Mouse (Mus musculus) intestine, embryonic 14.5 days (tissue): ENCODE measurements at regions not wholly inside any gene's neighbourhood (a gene's known extent, or its start where the extent isn't known, plus 50 kb on each side); places are given as distances from the start of the nearest gene placed in this dataset.

ENCODE experiments used
- ATAC-seq: fragments of 200-750 bp; cut with Nextera tagmentation; replicated peaks from 2 replicates; pipeline ENCODE4 v1.8.0; 2017; ENCODE audit warnings: low read depth, moderate number of reproducible peaks, moderate TSS enrichment, moderate library complexity; ENCODE audit not compliant: low FRiP score, low TSS enrichment
- DNase-seq: peaks from one replicate; pipeline ENCODE4 v3.0.0-alpha.2; 2018; ENCODE audit warnings: low spot score
- H3K27ac ChIP-seq: fragments of 300-500 bp; sonication (generic); 2 replicates; pipeline ENCODE4 v1.5.1; 2014; ENCODE audit warnings: low read depth, mild to moderate bottlenecking, control low read depth
- H3K27me3 ChIP-seq: fragments of 300-500 bp; sonication (generic); replicated peaks from 2 replicates; pipeline ENCODE4 v1.6.1; 2014; ENCODE audit warnings: low read length, control low read depth; ENCODE audit not compliant: control insufficient read depth, insufficient read depth
- H3K36me3 ChIP-seq: fragments of 300-500 bp; sonication (generic); 2 replicates; pipeline ENCODE4 v1.6.1; 2014; ENCODE audit warnings: low read length, control low read depth; ENCODE audit not compliant: control insufficient read depth, insufficient read depth
- H3K4me1 ChIP-seq: fragments of 300-500 bp; sonication (generic); replicated peaks from 2 replicates; pipeline ENCODE4 v1.6.1; 2014; ENCODE audit warnings: low read length, control low read depth, mixed read lengths; ENCODE audit not compliant: control insufficient read depth, insufficient read depth
- H3K4me2 ChIP-seq: fragments of 300-500 bp; sonication (generic); 2 replicates; pipeline ENCODE4 v1.6.1; 2014; ENCODE audit warnings: low read length
- H3K4me3 ChIP-seq: fragments of 300-500 bp; sonication (generic); 2 replicates; pipeline ENCODE4 v1.5.1; 2014; ENCODE audit warnings: low read depth, low read length, control low read depth, mixed read lengths
- H3K9ac ChIP-seq: fragments of 300-500 bp; sonication (generic); 2 replicates; pipeline ENCODE4 v1.6.1; 2014; ENCODE audit warnings: mild to moderate bottlenecking, low read length
- H3K9me3 ChIP-seq: fragments of 300-500 bp; sonication (generic); 2 replicates; pipeline ENCODE4 v1.6.1; 2016; ENCODE audit warnings: low read length, control low read depth; ENCODE audit not compliant: control insufficient read depth
- WGBS: fragments of 180-500 bp; shearing (Covaris S2); extraction: QIAGEN DNeasy Blood & Tissue Kit; methylation state at CpG from one replicate; pipeline ENCODE4 v1.1.7; 2014; 5-methylcytosine and 5-hydroxymethylcytosine counted together

DNA sequence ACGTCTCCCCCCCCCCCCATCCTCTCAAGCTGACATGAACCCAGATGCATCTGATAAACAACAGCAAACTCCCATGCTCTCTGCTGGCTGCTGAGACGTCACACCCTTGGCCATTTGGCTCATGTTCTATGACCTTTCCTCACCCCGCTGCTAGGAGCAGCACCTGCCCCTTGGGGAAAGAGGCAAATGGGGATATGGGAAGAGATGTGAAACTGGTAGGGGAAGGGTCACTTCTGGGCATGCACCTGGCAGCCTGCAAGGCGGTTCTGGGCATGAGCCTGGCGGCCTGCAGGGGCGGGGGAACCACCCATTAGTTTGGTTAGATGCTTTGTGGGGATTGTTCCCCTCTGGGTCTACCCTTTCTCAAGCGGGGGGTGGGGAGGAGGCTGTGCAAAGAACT is 187.9 kb upstream of the Zfp618 start:
- no peaks in the 10 kb centered on the region for H3K27me3 ChIP-seq
- H3K4me1 ChIP-seq, result peaks cover 4% of the 10 kb centered on the region; the same call in 1 of the 2 replicates
- H3K4me2 ChIP-seq, result no peak overlapping the region
- no peak overlapping the region for H3K27ac ChIP-seq
- no peak for DNase-seq
- no peaks in the 10 kb centered on the region for H3K36me3 ChIP-seq
- no peak for ATAC-seq
- no peaks in the 10 kb centered on the region for H3K9me3 ChIP-seq
- 58% methylated on average over 7 of the region's 7 CpGs for WGBS
- H3K4me3 ChIP-seq, result no peak overlapping the region
- H3K9ac ChIP-seq, result no peak overlapping the region

DNA sequence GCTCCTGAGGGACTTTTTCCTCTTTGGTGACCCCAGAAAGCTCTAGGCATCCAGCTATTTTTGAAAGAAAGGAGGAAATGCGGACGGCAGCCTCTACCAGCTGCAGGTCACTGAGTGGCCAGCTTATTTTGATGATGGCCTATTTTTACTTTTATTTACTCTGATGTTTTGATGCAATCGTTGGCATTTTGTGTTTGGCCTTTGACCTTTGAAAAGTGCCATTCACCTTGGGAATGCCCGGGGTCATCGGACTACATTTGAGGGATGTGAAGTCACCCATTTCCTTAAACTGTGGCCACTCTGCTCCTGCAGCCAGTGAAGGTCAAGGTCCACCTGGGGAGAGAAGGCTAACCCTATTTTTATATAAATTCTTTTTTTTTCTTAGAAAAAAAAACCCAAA is 186.8 kb upstream of the Zfp618 start:
- no peak overlapping the region for H3K4me3 ChIP-seq
- WGBS, result 86% methylated on average over 5 of the region's 5 CpGs
- H3K9me3 ChIP-seq, result no peaks in the 10 kb centered on the region
- H3K27me3 ChIP-seq, result peaks cover 3% of the 10 kb centered on the region; the same call in 1 of the 2 replicates
- no peak overlapping the region for H3K9ac ChIP-seq
- H3K4me2 ChIP-seq, result no peak overlapping the region
- ATAC-seq, result no peak
- DNase-seq, result no peak
- no peak overlapping the region for H3K27ac ChIP-seq
- no peaks in the 10 kb centered on the region for H3K36me3 ChIP-seq
- peaks cover 4% of the 10 kb centered on the region; the same call in 1 of the 2 replicates for H3K4me1 ChIP-seq

DNA sequence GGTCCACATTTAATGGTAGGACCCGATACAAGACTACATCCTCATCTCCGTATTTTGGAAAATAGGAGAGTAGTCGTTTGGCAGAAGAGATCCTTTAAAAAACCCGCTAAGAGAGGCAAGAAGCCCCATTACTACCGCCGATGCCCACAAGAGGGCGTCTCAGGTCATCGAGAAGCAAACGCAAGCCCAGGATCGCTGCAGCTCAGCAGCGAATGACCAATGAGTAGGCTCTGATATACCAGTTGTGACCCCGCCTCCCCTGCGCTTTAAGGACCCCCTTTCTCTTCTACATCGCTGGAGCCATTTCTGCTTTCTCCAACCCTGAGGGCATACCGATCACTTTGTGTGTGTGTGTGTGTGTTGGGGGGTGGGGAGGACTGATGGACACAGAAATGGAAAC is 185.0 kb upstream of the Zfp618 start:
- H3K9ac ChIP-seq, result peak overlapping the region; percentile 22; the same call in 1 of the 2 replicates
- no peaks in the 10 kb centered on the region for H3K36me3 ChIP-seq
- H3K4me2 ChIP-seq, result peak overlapping the region; percentile 64
- H3K27ac ChIP-seq, result no peak overlapping the region
- peaks cover 3% of the 10 kb centered on the region; the same call in 1 of the 2 replicates for H3K27me3 ChIP-seq
- 2% methylated on average over 15 of the region's 15 CpGs for WGBS
- H3K4me1 ChIP-seq, result peaks cover 4% of the 10 kb centered on the region; the same call in 1 of the 2 replicates
- peak overlapping the region; percentile 37 for H3K4me3 ChIP-seq
- H3K9me3 ChIP-seq, result no peaks in the 10 kb centered on the region
- peak; percentile 97 for DNase-seq
- peak; percentile 84 for ATAC-seq

DNA sequence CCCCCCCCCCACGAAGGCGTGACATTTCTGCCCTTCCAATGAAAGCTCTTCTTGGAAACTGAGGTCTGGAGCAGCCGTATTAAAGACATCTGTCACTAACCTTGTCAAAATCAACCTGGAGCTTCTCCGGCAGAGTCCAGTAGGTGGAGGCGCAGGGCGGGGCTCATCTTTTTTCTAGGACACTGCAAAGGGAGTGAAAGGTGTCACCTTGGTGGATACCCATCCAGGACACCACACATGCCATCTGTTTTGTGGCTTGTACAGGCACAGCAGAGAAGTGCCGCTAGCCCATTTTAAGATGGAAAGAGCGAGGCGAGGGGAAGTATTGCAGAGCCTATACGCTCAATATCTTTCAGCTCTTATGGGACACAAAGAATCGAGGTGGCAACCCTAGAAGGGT is 184.5 kb upstream of the Zfp618 start:
- Histone ChIP-seq H3K27me3 (peaks cover 3% of the 10 kb centered on the region; the same call in 1 of the 2 replicates), H3K4me1 (peaks cover 4% of the 10 kb centered on the region; the same call in 1 of the 2 replicates), H3K27ac (no peak overlapping the region), H3K9me3 (no peaks in the 10 kb centered on the region), H3K4me3 (peak overlapping the region; percentile 37), H3K36me3 (no peaks in the 10 kb centered on the region), H3K4me2 (peak overlapping the region; percentile 64), H3K9ac (peak overlapping the region; percentile 22; the same call in 1 of the 2 replicates)
- peak; percentile 29; the same call in 1 of the 2 replicates for ATAC-seq
- no peak for DNase-seq
- WGBS, result 55% methylated on average over 10 of the region's 11 CpGs

DNA sequence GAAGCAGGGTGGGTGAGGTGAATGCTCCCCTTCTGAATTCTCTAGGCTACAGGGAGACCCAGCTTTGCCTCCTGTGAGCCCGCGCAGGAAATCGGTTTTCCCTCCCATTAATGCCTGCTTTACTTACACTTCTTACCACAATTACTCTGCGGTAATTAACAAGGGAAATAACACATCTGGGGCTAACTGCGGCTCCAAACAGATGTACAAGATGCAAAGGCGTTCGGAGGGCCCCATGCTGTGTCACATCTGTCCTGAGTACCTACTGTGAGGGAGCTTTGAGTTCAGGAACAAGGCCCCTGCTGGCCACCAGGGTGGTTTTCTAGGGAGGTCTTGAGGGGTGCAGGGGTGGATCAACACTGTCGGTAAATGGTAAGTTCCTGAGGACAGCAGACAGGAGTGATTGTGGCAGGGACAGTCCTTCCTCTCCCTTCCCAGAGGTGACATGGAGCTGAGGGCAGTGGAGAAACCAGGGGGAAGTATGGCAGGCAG is 184.0 kb upstream of the Zfp618 start:
- Histone ChIP-seq H3K4me2 (no peak overlapping the region), H3K9me3 (no peaks in the 10 kb centered on the region), H3K27me3 (peaks cover 3% of the 10 kb centered on the region; the same call in 1 of the 2 replicates), H3K27ac (no peak overlapping the region), H3K9ac (no peak overlapping the region), H3K4me3 (no peak overlapping the region), H3K36me3 (no peaks in the 10 kb centered on the region), H3K4me1 (peaks cover 4% of the 10 kb centered on the region; the same call in 1 of the 2 replicates)
- no peak for ATAC-seq
- DNase-seq, result no peak
- WGBS, result 38% methylated on average over 8 of the region's 8 CpGs

DNA sequence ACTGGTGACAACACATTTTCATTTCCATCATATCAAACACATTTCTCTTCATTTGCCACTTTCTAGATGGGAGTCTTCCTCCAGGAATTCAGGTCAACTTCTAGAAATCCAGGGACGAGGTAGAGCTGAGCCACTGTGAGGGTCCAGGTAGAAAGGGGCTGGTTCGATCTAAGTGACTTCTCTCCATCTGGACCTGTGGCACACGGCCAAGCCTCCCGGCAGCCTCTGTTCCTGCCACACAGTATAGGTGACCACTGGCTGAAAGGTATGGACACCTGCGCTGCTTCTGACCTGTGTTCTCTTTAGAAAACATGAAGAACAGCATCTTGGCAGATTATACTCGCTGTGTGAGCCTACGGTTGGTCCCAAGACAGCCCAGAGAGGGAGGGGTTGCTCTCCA is 179.7 kb upstream of the Zfp618 start:
- no peak for DNase-seq
- H3K27ac ChIP-seq, result no peak overlapping the region
- peaks cover 2% of the 10 kb centered on the region; the same call in 1 of the 2 replicates for H3K4me1 ChIP-seq
- no peak overlapping the region for H3K4me3 ChIP-seq
- 91% methylated on average over 7 of the region's 7 CpGs for WGBS
- ATAC-seq, result no peak
- no peak overlapping the region for H3K4me2 ChIP-seq
- no peaks in the 10 kb centered on the region for H3K9me3 ChIP-seq
- H3K27me3 ChIP-seq, result peaks cover 3% of the 10 kb centered on the region; the same call in 1 of the 2 replicates
- no peak overlapping the region for H3K9ac ChIP-seq
- no peaks in the 10 kb centered on the region for H3K36me3 ChIP-seq

DNA sequence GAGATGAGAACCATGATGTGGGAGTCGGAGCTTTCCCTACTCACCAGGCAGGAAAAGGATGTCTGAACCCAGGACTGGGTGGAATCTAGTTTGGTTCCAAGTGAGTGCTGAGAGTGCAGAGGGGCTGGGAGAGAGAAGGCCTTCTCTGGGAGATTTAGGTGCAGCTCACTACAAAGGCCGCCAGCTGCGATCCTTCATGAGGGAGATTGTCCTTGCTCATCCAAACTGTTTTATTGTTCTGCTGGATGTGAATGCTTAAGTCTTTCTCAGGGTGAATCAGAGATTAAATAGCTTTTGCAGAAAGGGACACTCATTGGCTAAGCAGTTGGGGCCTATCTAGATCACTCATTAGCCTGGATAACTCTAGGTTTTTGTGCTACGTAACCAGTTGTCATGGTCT is 175.7 kb upstream of the Zfp618 start:
- WGBS, result 52% methylated on average over 4 of the region's 4 CpGs
- DNase-seq (no peak), ATAC-seq (no peak)
- H3K4me1 ChIP-seq, result no peaks in the 10 kb centered on the region; the same call in 1 of the 2 replicates
- no peak overlapping the region for H3K27ac ChIP-seq
- H3K9me3 ChIP-seq, result no peaks in the 10 kb centered on the region
- no peaks in the 10 kb centered on the region for H3K27me3 ChIP-seq
- H3K4me3 ChIP-seq, result no peak overlapping the region
- no peak overlapping the region for H3K4me2 ChIP-seq
- H3K36me3 ChIP-seq, result no peaks in the 10 kb centered on the region
- no peak overlapping the region for H3K9ac ChIP-seq

DNA sequence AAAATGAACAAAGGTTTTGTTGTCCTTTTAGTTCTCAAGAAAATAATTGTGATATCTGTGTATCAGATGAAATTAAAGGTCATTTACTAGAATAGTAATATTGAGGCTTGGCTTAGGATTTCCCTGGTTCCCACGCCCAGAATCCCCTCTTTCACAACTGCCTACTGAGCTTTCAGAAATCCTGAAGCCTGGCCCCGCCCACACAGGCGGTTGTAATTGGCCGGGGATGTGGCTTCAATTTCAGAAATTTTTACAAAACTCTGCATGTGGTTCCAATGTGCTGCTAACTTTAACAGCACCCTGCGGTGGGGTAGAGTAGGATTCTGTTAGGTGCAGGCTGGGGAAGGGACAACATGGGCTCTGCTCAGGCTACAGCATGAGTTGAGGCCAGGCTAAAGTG is 171.8 kb upstream of the Zfp618 start:
- Histone ChIP-seq H3K9me3 (no peaks in the 10 kb centered on the region), H3K36me3 (no peaks in the 10 kb centered on the region), H3K27ac (no peak overlapping the region), H3K4me3 (no peak overlapping the region), H3K4me1 (no peaks in the 10 kb centered on the region; the same call in 1 of the 2 replicates), H3K9ac (no peak overlapping the region), H3K27me3 (no peaks in the 10 kb centered on the region), H3K4me2 (no peak overlapping the region)
- 73% methylated on average over 5 of the region's 5 CpGs for WGBS
- no peak for DNase-seq
- no peak for ATAC-seq

DNA sequence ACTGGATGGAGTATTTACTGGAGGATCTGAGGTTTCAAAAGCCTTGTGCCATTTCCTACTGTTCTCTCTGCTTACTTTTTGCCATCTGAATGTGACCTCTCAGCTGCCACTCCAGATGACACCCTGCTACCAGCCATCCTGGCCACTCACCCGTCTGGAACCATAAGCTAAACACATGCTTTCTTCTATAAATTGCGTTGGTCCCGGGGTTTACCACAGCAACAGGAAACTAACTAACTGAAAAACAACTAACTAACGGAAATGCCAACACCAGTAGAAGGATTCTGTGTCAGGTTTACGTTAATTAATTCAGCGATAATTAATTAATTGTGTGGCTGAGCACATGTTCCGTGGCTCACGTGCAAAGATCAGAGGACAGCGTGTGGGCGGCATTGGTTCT is 169.8 kb upstream of the Zfp618 start:
- DNase-seq (no peak), ATAC-seq (no peak)
- H3K4me3 ChIP-seq, result no peak overlapping the region
- H3K4me2 ChIP-seq, result no peak overlapping the region
- H3K27me3 ChIP-seq, result no peaks in the 10 kb centered on the region
- H3K27ac ChIP-seq, result no peak overlapping the region
- WGBS, result 78% methylated on average over 10 of the region's 10 CpGs
- no peaks in the 10 kb centered on the region for H3K9me3 ChIP-seq
- H3K9ac ChIP-seq, result no peak overlapping the region
- no peaks in the 10 kb centered on the region for H3K36me3 ChIP-seq
- no peaks in the 10 kb centered on the region for H3K4me1 ChIP-seq
